Mouse (Mus musculus) heart, postnatal 14 days (tissue): Measurements from ENCODE around the gene Vps25. TPM values are rescaled to one million over a fixed set of nuclear protein-coding genes. Genes with fewer than 3 reads are reported as not detected.

Source experiments
- DNase-seq, 2 experiments: peaks; one replicate each; pipeline ENCODE4 v3.0.0; 2021 to 2022
- intact Hi-C: fragments of 180-260 bp; cut with DNase I; formaldehyde crosslinking; loops from one replicate; pipeline ENCODE4 v1.15.1; 2025
- total RNA-seq, 2 experiments: library from RNA; stranded (reverse); gene quantifications; 2 replicates each; pipeline ENCODE4 v1.2.3; 2021

Vps25 gene
- total RNA-seq, 2 experiments from 2014 or later, result 76.4 to 81.0 TPM

DNA sequence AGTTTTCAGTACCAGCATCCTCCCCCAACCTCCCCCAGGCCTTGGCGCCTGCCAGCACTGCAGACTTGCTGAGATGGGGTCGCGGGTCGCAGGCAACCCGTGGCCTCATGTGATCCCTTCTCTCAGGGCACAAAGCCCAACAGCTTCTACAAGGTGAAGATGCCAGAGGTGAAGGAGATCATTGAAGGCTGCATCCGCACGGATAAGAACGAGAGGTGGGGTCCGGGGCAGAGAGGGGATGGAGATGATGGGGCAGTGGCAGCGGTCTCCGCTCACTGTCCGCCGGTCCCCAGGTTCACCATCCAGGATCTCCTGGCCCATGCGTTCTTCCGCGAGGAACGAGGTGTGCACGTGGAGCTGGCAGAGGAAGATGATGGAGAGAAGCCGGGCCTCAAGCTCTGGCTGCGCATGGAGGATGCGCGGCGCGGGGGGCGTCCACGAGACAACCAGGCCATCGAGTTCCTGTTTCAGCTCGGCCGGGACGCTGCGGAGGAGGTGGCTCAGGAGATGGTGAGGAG, 11.5 kb downstream of the Vps25 start:
- no peak for DNase-seq
- intact Hi-C loops, result no loop called here

DNA sequence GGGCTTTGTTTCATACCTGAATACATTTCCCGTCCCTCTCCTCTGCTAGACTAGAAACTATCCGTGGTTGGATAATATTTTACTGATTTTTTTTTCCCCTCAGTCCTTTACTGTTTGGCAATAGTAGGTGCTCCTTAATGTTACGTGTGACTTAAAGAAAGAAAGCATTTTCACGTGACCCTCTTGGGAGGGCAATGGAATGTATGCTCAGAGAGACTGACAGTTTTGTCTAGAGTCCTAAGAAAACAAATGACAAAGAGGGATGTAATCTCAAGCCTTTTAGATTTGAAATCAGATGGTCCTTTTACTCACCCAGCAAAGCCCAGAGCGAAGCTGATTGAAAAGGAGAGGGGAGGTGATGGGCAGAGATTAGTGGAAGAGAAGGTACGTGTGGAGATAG, 12.4 kb downstream of the Vps25 start:
- intact Hi-C loops, result no loop called here
- DNase-seq, result no peak

DNA sequence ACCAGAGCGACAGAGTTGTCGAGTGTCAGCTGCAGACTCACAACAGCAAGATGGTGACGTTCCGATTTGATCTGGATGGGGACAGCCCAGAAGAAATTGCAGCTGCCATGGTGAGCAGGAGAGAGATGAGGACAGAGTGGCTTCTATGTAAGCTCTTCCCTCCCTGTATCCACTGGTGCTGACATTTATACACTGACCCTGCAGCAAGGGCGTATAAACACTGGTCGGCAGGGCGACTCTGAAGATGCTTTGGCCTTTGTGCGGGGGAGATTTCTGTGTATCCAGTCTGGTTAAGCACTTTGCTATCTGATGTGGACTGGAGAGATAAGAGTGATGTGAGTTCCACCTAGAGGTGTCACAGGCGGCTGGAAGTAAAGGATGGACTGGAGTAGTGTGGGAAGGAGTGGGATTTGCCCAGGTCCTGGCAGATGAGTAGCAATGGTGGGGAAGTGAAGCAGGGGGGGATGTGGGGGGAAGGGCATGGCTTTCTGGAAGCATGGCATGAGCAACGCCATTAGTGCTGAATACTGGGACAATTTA, 16.1 kb downstream of the Vps25 start:
- no peak for DNase-seq
- intact Hi-C loops, result no loop called here

GRCm38 (mm10) chr11:101272446-101272845, 18.9 kb downstream of the Vps25 start:
- intact Hi-C loops, result no loop called here
- no peak for DNase-seq

- intact Hi-C loops, result no loop called here
- DNase-seq, result no peak
Measured at GRCm38 (mm10) chr11:101275309-101275708, 21.8 kb downstream of the Vps25 start.

- DNase-seq, result no peak
Measured at GRCm38 (mm10) chr11:101276319-101277070, 23.0 kb downstream of the Vps25 start.

DNA sequence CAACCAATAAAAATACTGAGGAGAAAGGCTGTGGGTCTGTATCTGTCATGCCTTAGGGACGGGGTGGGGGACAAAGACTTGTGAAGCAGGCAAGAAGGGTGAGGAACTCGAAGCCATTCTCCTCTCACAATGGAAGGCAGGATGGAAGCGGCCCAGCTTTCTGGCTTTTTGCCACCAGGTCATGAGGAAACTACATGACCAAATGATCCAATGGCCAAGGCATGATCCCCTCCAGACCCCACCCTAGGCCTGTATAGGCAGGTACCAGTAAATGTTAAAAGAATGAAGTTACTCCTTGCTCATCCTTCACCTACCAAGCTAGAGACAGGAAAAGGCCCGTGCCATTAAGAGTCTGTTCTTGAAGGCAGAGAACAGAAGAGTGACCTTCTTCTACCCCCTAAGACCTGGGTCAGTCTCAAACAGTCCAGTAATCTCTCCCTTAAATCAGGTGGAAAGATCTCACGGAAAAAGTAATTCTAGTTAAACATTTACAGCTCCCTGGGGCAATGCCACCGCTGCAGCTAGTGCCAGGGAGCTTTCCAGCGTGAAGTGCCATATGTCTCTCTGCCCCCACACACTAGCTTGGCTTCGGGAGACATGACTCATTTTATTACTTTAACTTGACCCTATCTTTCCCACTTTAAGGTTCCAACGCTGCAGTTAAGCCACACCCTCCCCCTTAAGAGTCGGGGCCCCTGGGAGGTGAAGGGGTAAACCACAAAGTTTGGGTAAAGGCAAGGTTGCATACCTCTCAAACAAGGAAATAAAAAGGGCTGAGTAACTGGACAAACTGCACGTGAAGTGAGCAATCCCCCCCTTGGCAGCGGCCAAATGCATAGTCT, 24.1 kb downstream of the Vps25 start:
- no peak for DNase-seq
- intact Hi-C loops, result no loop called here

More at GRCm38 (mm10) chr11:101276319-101277070, 23.0 kb downstream of the Vps25 start:
- intact Hi-C loops, result no loop called here

GRCm38 (mm10) chr11:101278223-101279192, 25.0 kb downstream of the Vps25 start, which contains the start of the genes Cntd1 and Coa3:
Gene Cntd1 (plus strand): TSS chr11:101279012.
Gene Coa3 (minus strand): TSS chr11:101279114.
- intact Hi-C loops, result no loop called here
- peak; percentile 78 to 86 for DNase-seq

GRCm38 (mm10) chr11:101279193-101279569, 25.7 kb downstream of the Vps25 start:
- intact Hi-C loops, result no loop called here
- no peak for DNase-seq

- intact Hi-C loops, result no loop called here
Measured at GRCm38 (mm10) chr11:101280837-101281236, 27.3 kb downstream of the Vps25 start.

DNA sequence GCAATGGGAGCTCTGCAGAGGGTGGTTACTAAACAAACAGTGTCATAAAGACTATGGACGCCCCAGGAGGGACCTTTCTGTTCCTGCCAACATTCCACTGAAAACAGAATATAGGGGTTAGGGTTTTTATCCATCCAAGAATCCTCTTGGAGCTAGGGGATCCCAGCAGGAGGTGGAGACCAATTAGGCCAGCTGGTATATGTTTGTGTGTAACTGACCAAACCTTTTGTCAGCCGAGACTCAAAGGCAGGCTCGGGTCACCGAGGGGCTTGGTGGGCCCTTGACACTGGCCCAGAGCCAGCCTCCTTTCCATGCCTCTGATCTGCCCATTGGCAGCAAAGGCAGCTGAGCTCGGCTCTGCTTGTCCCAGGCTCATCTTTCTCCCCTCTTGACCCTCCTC, 29.4 kb downstream of the Vps25 start:
- intact Hi-C loops, result no loop called here
- no peak for DNase-seq

More at GRCm38 (mm10) chr11:101280837-101281236, 27.3 kb downstream of the Vps25 start:
- no peak for DNase-seq

DNA sequence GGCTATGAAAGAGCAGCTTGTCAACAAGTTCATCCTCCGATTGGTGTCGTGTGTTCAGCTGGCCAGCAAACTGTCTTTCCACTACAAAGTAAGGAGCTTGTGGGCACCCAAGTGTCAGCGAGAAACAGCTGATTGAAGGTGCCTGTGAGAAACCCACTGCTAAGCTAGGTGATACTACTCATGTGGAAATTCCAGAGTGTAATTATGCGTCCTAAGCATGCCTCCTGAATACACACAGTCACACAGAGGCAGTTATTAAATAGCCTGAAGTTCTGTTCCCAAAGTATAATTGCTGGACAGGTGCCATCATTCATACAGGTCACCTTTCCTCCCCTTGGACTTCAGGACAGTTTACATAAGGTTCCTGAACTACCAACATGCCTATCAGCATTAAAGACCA, 30.3 kb downstream of the Vps25 start:
- no peak for DNase-seq
- intact Hi-C loops, result no loop called here

DNA sequence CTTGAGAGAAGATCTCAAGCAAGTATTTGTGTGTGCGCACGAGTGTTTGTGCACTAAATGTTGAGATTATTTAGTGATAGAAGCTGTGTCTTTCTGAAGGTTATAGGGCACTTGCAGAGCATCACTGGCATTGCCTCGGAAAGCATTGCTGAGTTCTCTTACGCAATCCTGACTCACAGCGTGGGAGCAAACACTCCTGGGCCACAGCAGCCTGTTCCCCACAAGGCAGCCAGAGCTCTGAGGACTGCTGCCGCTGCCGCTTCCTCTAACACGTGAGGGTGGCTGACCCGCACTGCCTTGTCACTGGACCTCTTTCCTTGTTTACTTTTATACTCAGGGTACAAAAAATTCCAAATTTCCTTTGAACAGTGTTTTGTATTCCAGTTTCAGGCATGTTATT, 33.8 kb downstream of the Vps25 start:
- DNase-seq, result no peak
- intact Hi-C loops, result no loop called here

GRCm38 (mm10) chr11:101291231-101291630, 37.7 kb downstream of the Vps25 start:
- intact Hi-C loops, result no loop called here
- no peak for DNase-seq

DNA sequence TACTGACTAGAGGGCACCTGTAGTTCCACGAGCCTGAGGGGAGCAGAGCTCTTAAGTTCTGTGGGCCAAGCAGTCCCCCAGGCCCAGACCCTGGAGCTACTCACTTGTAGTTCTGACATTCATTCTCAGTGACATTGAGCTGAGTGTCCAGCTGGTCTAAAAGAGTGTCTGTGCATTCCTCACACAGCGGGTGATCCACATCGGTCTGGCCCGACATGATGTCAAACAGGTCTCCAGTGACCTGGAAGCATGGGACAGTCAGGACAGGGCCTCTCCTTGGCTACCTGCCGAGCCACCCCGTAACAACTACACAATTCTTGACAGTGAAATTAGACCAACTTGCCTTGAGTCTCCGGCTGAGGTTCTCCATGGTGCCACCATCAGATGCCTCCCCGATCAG, 41.7 kb downstream of the Vps25 start:
- intact Hi-C loops, result no loop called here

GRCm38 (mm10) chr11:101300881-101301280, 47.4 kb downstream of the Vps25 start:
- intact Hi-C loops, result loop anchor here (2.0 to 5.0 kb wide), 2 partner anchors 40 to 204 kb away; partner anchors contain the start of genes Psmc3ip and Wnk4
- DNase-seq, result no peak

More for the DNA sequence above, 41.7 kb downstream of the Vps25 start:
- DNase-seq, result no peak

GRCm38 (mm10) chr11:101301299-101302003, 47.9 kb downstream of the Vps25 start:
- DNase-seq, result no peak
- intact Hi-C loops, result loop anchor here (1.0 to 5.0 kb wide), 3 partner anchors 41 to 204 kb away; partner anchors contain the start of genes Psmc3ip and Wnk4

DNA sequence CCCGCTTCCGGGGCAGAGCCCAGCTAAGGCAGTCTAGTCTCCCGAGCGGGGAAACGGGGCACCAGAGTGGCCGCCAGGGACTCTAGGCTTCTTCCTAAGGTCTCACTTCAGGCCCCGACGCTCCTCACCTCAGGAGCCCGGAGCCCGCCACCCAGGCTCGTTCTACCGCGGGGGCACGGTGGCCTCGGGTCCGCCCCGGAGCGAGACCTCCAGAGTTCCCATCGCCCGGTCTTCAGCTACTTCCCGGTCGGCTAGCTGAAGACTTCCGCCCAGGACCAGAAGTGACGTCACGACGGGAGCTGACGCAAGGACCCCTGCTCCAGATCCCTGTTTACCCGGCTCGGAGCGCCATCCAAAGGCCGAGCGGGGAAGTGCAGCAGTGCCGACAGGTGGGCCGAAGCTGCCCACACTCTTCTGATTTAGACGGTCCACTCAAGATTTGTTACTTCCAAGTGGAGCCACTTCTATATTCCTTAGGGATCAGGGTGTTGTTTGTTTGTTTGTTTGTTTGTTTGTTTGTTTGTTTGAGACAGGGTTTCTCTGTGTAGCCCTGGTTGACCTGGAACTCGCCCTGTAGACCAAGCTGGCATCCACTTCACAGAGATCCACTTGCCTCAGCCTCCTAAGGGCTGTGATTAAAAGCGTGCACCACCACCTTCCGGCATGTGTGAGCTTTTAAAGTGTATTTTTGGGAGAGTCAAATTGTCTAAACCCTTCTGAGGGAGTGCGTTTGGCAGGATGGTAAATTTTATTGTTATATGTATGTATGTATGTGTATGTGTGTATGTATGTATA, 48.7 kb downstream of the Vps25 start, which contains the start of gene Becn1:
Gene Becn1, minus strand, starts transcription at position 283 of the 795 bp plus-strand sequence.
- DNase-seq, result peak; percentile 96 to 100
- intact Hi-C loops, result loop anchor here (1.0 to 5.0 kb wide), 2 partner anchors 90 to 205 kb away; partner anchors contain the start of gene Psmc3ip
